24 mouse cellular contexts compared by ENCODE assay signal in genomic region chr15:7604847-7605246, GRCm38 (mm10).
DNase-seq lines count a peak whose midpoint lies in the region; ATAC-seq and TF ChIP-seq lines count a peak whose summit lies in the region.
"Had no signal": no experiment of that assay in that cellular context is flagged by ENCODE, and none has a peak within 500 bp of the region (broad histone marks: within the 10 kb centered on the region; RNA-seq: fewer than 3 reads in every experiment).

No protein-coding gene starts in this region.

- no peak for TF ChIP-seq CTCF in liver, adult 2 months (IDR thresholded peaks at IDR 0.05; ENCODE audit: low read depth, low read length)

- TF ChIP-seq POLR2A in liver, adult 2 months (IDR thresholded peaks at IDR 0.05; ENCODE audit: extremely low read depth, insufficient read depth, low read length) = no peak

- H3K79me2 ChIP-seq in liver, adult 2 months (ENCODE audit: control insufficient read depth, insufficient read depth, low read length) = no peaks in the 10 kb centered on the region

- H3K4me3 ChIP-seq in liver, adult 2 months (ENCODE audit: insufficient read depth, low read depth, low read length) = no peak overlapping the region
- no peak overlapping the region for H3K4me3 ChIP-seq in liver, embryonic 12.5 days
- H3K4me3 ChIP-seq in intestine, embryonic 16.5 days (ENCODE audit: low read length) = no peak overlapping the region
- H3K4me3 ChIP-seq in hindbrain, embryonic 12.5 days = no peak overlapping the region
- H3K4me3 ChIP-seq in forebrain, embryonic 14.5 days (ENCODE audit: low read depth, low read length) = no peak overlapping the region
- H3K4me3 ChIP-seq: embryonic facial prominence, embryonic 10.5 days; embryonic facial prominence, embryonic 12.5 days; forebrain, embryonic 13.5 days had no signal

- no peak overlapping the region for H3K4me2 ChIP-seq in liver, embryonic 12.5 days
- H3K4me2 ChIP-seq in intestine, embryonic 16.5 days (ENCODE audit: low read depth, low read length) = no peak overlapping the region
- no peak overlapping the region for H3K4me2 ChIP-seq in hindbrain, embryonic 12.5 days (replicated peaks)
- H3K4me2 ChIP-seq in forebrain, embryonic 14.5 days (ENCODE audit: low read length) = no peak overlapping the region
- H3K4me2 ChIP-seq: embryonic facial prominence, embryonic 12.5 days; forebrain, embryonic 13.5 days had no signal

- no peaks in the 10 kb centered on the region for H3K4me1 ChIP-seq in liver, adult 2 months (ENCODE audit: control insufficient read depth, insufficient read depth, low read length)
- no peaks in the 10 kb centered on the region for H3K4me1 ChIP-seq in liver, embryonic 12.5 days
- no peaks in the 10 kb centered on the region for H3K4me1 ChIP-seq in intestine, embryonic 16.5 days (ENCODE audit: control insufficient read depth, insufficient read depth, low read length)
- H3K4me1 ChIP-seq in hindbrain, embryonic 12.5 days = no peaks in the 10 kb centered on the region
- H3K4me1 ChIP-seq in forebrain, embryonic 14.5 days (ENCODE audit: control insufficient read depth, insufficient read depth, low read length) = no peaks in the 10 kb centered on the region
- H3K4me1 ChIP-seq: embryonic facial prominence, embryonic 12.5 days; forebrain, embryonic 13.5 days had no signal

- no peaks in the 10 kb centered on the region for H3K36me3 ChIP-seq in liver, adult 2 months (ENCODE audit: control insufficient read depth, insufficient read depth, low read length)
- no peaks in the 10 kb centered on the region for H3K36me3 ChIP-seq in liver, embryonic 12.5 days
- no peaks in the 10 kb centered on the region for H3K36me3 ChIP-seq in intestine, embryonic 16.5 days (ENCODE audit: control insufficient read depth, insufficient read depth, low read length)
- H3K36me3 ChIP-seq in hindbrain, embryonic 12.5 days = no peaks in the 10 kb centered on the region
- H3K36me3 ChIP-seq in forebrain, embryonic 14.5 days (ENCODE audit: control insufficient read depth, insufficient read depth, low read length) = no peaks in the 10 kb centered on the region
- H3K36me3 ChIP-seq: embryonic facial prominence, embryonic 10.5 days; embryonic facial prominence, embryonic 12.5 days; G1E had no signal

- H3K27me3 ChIP-seq in liver, adult 2 months (ENCODE audit: control insufficient read depth, insufficient read depth, low read length) = no peaks in the 10 kb centered on the region
- H3K27me3 ChIP-seq in liver, embryonic 12.5 days (replicated peaks) = no peaks in the 10 kb centered on the region
- no peaks in the 10 kb centered on the region for H3K27me3 ChIP-seq in intestine, embryonic 16.5 days (replicated peaks; ENCODE audit: control insufficient read depth, insufficient read depth, low read length)
- H3K27me3 ChIP-seq in hindbrain, embryonic 12.5 days = no peaks in the 10 kb centered on the region
- no peaks in the 10 kb centered on the region for H3K27me3 ChIP-seq in forebrain, embryonic 14.5 days (replicated peaks; ENCODE audit: control insufficient read depth, insufficient read depth, low read length)
- H3K27me3 ChIP-seq: CH12.LX; embryonic facial prominence, embryonic 12.5 days; forebrain, embryonic 13.5 days; Patski had no signal

- peak; percentile 8 for DNase-seq in liver, adult 2 months (ENCODE audit: extremely low read depth, low read depth, low spot score)
- peak; percentile 43 for DNase-seq in large intestine, adult 2 months (ENCODE audit: low read depth, low spot score)
- DNase-seq in forebrain, embryonic 14.5 days (ENCODE audit: low spot score) = no peak
- DNase-seq: adrenal gland, adult 8-10 months; adrenal gland, postnatal 14 days; adrenal gland, postnatal 36 days; B cell, adult 2 months; cerebellum, adult 11-12 months; cerebellum, adult 2 months; cerebellum, adult 9-10 months; cerebellum, postnatal 10 days; cerebellum, postnatal 25 days had no signal

- no peak overlapping the region for H3K27ac ChIP-seq in liver, adult 2 months (replicated peaks; ENCODE audit: insufficient read depth, low read depth, low read length)
- no peak overlapping the region for H3K27ac ChIP-seq in liver, embryonic 12.5 days
- H3K27ac ChIP-seq in intestine, embryonic 16.5 days (ENCODE audit: low read length) = no peak overlapping the region
- no peak overlapping the region for H3K27ac ChIP-seq in hindbrain, embryonic 12.5 days
- H3K27ac ChIP-seq in forebrain, embryonic 14.5 days (ENCODE audit: low read depth, low read length) = no peak overlapping the region
- H3K27ac ChIP-seq: embryonic facial prominence, embryonic 10.5 days; embryonic facial prominence, embryonic 12.5 days; forebrain, embryonic 13.5 days had no signal

- WGBS in liver, adult 2 months = 45% methylated on average over 3 of the region's 3 CpGs
- 74% methylated on average over 3 of the region's 3 CpGs for WGBS in liver, embryonic 12.5 days (ENCODE audit: insufficient replicate concordance)
- WGBS in intestine, embryonic 16.5 days = 70% methylated on average over 3 of the region's 3 CpGs
- 35% methylated on average over 3 of the region's 3 CpGs for WGBS in large intestine, adult 2 months
- WGBS in hindbrain, embryonic 12.5 days = 86% methylated on average over 3 of the region's 3 CpGs
- WGBS in forebrain, embryonic 14.5 days = 91% methylated on average over 3 of the region's 3 CpGs

- H3K9ac ChIP-seq in liver, adult 2 months (ENCODE audit: low read depth, low read length) = no peak overlapping the region
- no peak overlapping the region for H3K9ac ChIP-seq in liver, embryonic 12.5 days
- H3K9ac ChIP-seq in intestine, embryonic 16.5 days (ENCODE audit: low read depth, low read length) = no peak overlapping the region
- no peak overlapping the region for H3K9ac ChIP-seq in hindbrain, embryonic 12.5 days
- no peak overlapping the region for H3K9ac ChIP-seq in forebrain, embryonic 14.5 days (ENCODE audit: low read length)
- H3K9ac ChIP-seq: embryonic facial prominence, embryonic 12.5 days; forebrain, embryonic 13.5 days had no signal

- no peaks in the 10 kb centered on the region for H3K9me3 ChIP-seq in liver, embryonic 12.5 days (replicated peaks)
- no peaks in the 10 kb centered on the region for H3K9me3 ChIP-seq in intestine, embryonic 16.5 days (ENCODE audit: control insufficient read depth, low read length)
- no peaks in the 10 kb centered on the region for H3K9me3 ChIP-seq in hindbrain, embryonic 12.5 days (replicated peaks)
- no peaks in the 10 kb centered on the region for H3K9me3 ChIP-seq in forebrain, embryonic 14.5 days (replicated peaks; ENCODE audit: control insufficient read depth, low read length)
- H3K9me3 ChIP-seq: embryonic facial prominence, embryonic 10.5 days; embryonic facial prominence, embryonic 12.5 days; forebrain, embryonic 13.5 days; G1E had no signal

- ATAC-seq in liver, embryonic 12.5 days = no peak
- ATAC-seq in intestine, embryonic 16.5 days = peak; percentile 90
- no peak for ATAC-seq in hindbrain, embryonic 12.5 days (ENCODE audit: low FRiP score)
- no peak for ATAC-seq in forebrain, embryonic 14.5 days
- ATAC-seq: activated CD4-positive, CD25-positive, alpha-beta regulatory T cell, adult 4 months; CD4-positive, CD25-positive, alpha-beta regulatory T cell, adult 4 months; forebrain, embryonic 13.5 days; forebrain, embryonic 16.5 days; Patski had no signal
